Mouse (Mus musculus): Measurements from ENCODE around the gene Mid1.

The Mid1 gene

DNA sequence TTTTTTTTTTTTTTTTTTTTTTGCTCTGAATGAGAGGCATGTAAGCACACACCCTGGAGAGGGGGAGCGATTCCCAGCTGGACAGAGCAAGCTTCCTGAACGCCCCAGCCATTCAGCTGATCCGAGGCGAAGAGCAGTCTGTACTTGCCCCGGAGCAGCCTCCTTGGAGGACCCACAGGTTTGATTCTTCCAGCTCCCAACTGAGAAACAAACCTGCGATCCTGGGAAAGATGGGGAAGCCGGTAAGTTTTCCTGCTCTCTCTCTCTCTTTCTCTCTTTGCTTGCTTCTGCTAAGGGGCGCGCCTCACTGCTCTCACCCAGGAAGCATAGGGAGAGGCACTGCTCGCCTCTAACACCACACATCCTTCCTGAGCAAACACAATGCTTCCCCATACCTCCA lies at the start of gene Mid1:
Gene Mid1, plus strand, starts transcription at position 69 of the 400 bp plus-strand sequence.
- DNase-seq (ENCODE audit: low spot score in 2 of 2): no peak

DNA sequence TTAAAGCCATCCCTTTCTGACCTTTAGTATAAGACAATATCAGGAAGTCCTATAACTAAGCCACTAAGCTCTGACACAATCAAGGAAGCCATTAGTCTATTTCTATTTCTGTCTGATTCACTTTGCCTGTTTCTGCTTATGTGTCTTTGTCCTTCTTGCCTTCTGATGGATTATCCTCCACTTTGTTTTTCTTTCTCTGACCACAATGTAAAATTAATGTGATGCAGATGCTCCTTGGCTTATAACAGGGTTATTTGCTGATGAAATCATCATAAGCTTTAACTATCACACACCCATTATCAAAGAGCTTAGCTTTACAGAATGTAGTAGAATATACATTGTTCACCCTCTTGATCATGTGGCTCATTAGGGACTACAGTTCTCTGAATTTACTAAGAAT lies 11.9 kb upstream of the Mid1 start:
- no peak for DNase-seq (ENCODE audit: low spot score in 2 of 2)

GRCm38 (mm10) chrX:169676313-169676712 lies 8.7 kb upstream of the Mid1 start:
- no peak for DNase-seq (ENCODE audit: low spot score in 2 of 2)

DNA sequence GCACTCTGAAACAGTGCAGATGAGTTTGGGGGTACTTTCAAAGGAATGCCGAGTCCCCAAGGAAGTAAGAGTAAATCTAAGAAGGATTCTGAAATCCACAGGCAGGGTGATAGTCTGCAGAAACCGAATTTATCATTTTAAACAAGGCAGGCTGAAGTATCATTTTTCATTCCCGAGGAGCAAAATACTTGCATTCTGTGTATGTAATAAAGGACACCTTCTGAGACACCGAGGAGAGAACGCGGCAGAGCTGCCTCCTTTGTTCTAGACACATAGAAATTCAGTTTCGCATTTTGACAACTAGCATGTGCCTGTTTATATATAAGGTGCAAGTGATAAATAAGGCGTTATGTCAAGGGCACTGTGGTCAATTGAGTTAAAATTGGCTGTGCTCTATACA lies 732 bp downstream of the Mid1 start:
- no peak for DNase-seq (ENCODE audit: low spot score in 2 of 2)

DNA sequence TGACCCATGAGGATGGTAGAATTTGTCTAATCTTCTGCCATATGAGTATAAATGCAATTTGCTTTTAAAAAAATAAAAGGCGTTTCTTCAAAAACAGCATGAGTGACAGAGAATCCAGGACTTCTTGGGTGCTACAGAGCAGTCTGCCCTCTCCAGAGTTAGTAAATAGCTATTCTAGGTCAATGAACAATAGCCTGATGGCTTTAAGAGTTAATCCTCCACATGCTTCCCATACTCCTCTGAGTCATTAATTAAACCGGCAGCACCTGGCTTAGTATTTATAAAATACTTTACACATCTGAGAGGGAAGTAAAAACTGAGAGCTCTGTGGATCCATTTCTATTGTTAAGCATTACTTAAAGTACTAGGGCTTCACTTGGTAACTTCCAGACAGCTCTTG lies 6.2 kb downstream of the Mid1 start:
- no peak for DNase-seq (ENCODE audit: low spot score in 2 of 2)

- DNase-seq (ENCODE audit: low spot score in 2 of 2): no peak
Measured at GRCm38 (mm10) chrX:169691675-169692074, 6.7 kb downstream of the Mid1 start.

DNA sequence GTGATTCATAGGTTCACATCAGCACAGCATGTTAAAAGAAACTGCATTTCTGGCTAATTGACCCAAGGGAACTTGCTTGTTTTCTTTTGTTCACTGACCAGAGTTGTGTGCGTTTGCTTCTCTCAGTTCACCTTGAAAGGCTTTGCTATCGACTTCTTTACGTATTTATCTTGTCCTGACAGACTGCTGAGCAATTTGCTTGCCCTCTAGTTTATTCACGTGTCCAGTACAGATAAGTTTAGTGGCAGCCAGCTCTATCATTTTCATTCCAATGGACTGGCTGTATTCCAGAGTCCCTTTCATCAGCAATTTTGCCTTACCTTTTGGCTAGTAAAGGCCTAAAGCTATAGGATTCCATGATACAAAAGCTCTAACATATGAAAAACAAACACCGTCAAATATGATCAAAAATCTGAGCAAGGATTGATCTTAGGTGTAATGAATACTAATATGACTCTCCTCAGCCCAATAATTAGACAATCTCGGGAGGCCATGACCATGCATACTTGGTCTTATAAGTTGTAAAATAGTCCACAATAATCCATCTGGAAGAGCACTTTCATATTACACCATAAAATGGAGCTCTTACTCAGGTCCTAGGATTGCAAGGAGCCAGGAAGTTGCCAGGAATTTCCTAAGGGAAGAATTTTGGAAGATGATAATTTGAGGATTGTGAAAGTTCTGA lies 7.4 kb downstream of the Mid1 start:
- DNase-seq (ENCODE audit: low spot score in 2 of 2): no peak

GRCm38 (mm10) chrX:169704016-169704602 lies 19.1 kb downstream of the Mid1 start:
- DNase-seq (ENCODE audit: low spot score in 2 of 2): no peak

- no peak for DNase-seq (ENCODE audit: low spot score in 2 of 2)
Measured at GRCm38 (mm10) chrX:169723511-169723910, 38.5 kb downstream of the Mid1 start.

DNA sequence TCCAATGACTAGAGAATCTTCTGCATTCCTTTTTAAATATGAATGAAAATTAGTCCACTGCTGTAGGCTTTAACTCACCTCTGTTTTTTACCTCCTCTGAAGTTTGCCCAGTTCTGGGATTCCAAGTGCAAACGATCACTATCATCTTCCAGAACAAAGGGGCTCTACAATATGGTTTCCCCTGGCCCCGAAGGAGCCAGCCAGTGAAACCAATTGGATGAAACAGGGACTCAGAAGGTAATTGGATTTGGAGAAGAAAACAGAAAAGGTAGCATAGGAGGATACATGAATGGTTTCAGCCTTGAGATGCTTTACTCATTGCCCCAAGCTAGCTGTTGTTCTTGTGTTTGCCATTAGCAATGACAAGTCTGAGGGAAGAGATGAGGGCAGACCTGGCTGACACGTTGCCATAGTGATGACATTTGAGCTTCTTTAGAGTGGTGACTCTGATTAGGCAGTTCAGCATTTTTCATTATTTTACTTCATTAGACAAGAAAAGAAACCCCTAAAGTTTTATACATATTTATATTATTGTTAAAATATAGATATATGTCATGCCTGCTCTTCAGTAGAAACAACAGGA lies 50.5 kb downstream of the Mid1 start:
- no peak for DNase-seq (ENCODE audit: low spot score in 2 of 2)

DNA sequence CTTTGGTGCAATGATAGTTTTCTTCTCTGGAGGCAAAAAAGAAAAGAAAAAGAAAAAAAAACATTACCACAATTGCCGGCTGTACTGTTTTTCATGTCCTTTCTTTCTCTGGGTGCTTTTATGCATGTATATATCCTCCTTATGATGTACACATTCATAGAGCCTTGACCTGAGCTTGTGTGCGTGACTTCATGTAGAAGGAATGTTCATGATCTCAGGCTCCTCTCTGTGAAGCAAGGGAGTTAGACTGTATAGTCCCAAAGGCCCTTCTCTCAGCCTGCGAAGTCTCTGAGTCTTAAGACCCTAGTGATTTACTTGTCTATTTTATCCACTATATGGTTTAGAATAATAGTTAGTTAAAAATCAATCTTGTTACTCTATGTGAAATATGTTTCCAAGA lies 73.0 kb downstream of the Mid1 start:
- DNase-seq (ENCODE audit: low spot score in 2 of 2): no peak

GRCm38 (mm10) chrX:169779535-169779934 lies 94.5 kb downstream of the Mid1 start, which contains the start of gene 4933400A11Rik:
4933400A11Rik (minus strand) TSS chrX:169779635.
- DNase-seq (ENCODE audit: low spot score in 2 of 2): no peak

DNA sequence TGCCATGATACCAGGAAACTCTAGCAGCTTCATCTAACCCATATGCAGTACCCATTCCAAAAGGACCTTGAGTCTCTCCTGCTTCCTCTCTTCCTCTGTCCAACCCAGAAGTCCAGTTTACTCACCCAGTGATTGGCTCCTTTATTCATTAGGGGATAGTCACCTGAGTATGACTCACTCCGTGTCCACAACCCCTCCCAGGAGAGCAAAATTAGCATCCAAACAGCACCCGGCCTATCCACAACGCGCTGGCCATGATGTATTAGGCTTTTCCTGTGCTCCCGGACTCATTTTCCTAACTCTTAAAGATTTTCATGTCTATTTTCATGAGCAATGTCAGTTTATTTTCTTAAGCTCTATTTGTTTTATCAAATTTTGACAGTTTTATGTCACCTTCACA lies 104.7 kb downstream of the Mid1 start:
- DNase-seq (ENCODE audit: low spot score in 2 of 2): no peak

GRCm38 (mm10) chrX:169792879-169793278 lies 107.9 kb downstream of the Mid1 start:
- DNase-seq (ENCODE audit: low spot score in 2 of 2): no peak

- no peak for DNase-seq (ENCODE audit: low spot score in 2 of 2)
Measured at GRCm38 (mm10) chrX:169794421-169794820, 109.4 kb downstream of the Mid1 start.

GRCm38 (mm10) chrX:169794831-169795311 lies 109.9 kb downstream of the Mid1 start:
- DNase-seq (ENCODE audit: low spot score in 2 of 2): no peak

DNA sequence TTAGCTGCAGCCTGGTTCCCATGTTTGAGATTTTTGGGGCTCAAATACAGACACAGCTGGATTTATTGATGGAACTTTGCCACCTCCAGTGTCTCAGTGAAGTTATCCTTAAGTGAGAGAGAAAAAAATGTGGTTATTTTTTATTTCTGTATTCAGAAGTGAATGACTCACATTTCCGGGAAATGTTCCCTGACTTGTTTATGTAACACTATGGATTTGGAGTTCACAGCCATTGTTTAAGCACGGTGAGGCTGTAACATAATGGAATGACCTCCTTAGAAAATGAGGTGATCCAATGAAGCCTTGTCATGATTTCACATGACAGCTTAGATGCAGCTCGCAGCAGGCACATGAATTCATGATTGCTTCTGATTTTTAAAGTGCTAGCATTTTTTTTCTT lies 112.1 kb downstream of the Mid1 start:
- no peak for DNase-seq (ENCODE audit: low spot score in 2 of 2)

GRCm38 (mm10) chrX:169798987-169799680 lies 114.1 kb downstream of the Mid1 start:
- no peak for DNase-seq (ENCODE audit: low spot score in 2 of 2)

GRCm38 (mm10) chrX:169800238-169800637 lies 115.2 kb downstream of the Mid1 start:
- DNase-seq (ENCODE audit: low spot score in 2 of 2): no peak

DNA sequence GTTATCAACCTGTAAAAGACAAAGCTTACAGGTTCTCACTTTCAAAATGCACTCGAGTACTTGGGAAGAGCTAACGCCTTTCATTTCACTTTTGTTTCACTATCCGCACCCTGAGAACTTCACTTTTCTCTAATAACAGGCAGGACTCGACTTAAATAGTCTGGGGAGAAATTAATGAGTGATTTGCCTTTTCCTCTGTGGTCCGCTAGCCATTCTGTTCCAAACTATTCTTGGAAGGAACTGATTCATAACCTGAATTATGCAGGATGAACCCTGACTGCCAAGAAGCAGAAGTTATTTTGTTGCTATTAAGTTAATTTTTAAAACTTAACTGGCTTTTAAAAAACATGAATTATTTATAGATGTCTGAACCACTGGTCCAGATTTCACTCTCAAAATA lies 120.8 kb downstream of the Mid1 start:
- no peak for DNase-seq (ENCODE audit: low spot score in 2 of 2)

- no peak for DNase-seq (ENCODE audit: low spot score in 2 of 2)
Measured at GRCm38 (mm10) chrX:169807744-169808143, 122.7 kb downstream of the Mid1 start.

GRCm38 (mm10) chrX:169811318-169811717 lies 126.3 kb downstream of the Mid1 start:
- no peak for DNase-seq (ENCODE audit: low spot score in 2 of 2)

GRCm38 (mm10) chrX:169811783-169812182 lies 126.8 kb downstream of the Mid1 start:
- DNase-seq (ENCODE audit: low spot score in 2 of 2): no peak
